Mouse (Mus musculus) megakaryocyte, embryonic 14.5 days (primary cell): ENCODE measurements around the gene Kank1. TPM values are rescaled to one million over a fixed set of nuclear protein-coding genes. Genes with fewer than 3 reads are reported as not detected.
A peak's percentile ranks its signal among the peaks of the same experiment; 100 is the strongest.
"Not testable (repeated sequence)": the region's sequence is repeated elsewhere in the genome, so short reads cannot be mapped to it uniquely, and the experiment has no call there.

Source experiments
- H3K27me3 ChIP-seq: replicated peaks from 2 replicates; pipeline ENCODE3; 2012; ENCODE audit warnings: inconsistent platforms
- H3K36me3 ChIP-seq: replicated peaks from 2 replicates; pipeline ENCODE3; 2012; ENCODE audit warnings: low read length, inconsistent platforms, mixed read lengths
- H3K4me1 ChIP-seq: 2 replicates; pipeline ENCODE4 v1.6.1; 2012; ENCODE audit warnings: inconsistent platforms
- H3K4me3 ChIP-seq: replicated peaks from 2 replicates; pipeline ENCODE3; 2012; ENCODE audit warnings: moderate library complexity, mild to moderate bottlenecking, inconsistent platforms
- H3K9me3 ChIP-seq: 2 replicates; pipeline ENCODE4 v1.6.1; 2012; ENCODE audit warnings: inconsistent platforms
- FLI1 ChIP-seq: IDR thresholded peaks from 2 replicates; pipeline ENCODE4 v1.6.1; 2012; ENCODE audit warnings: low read length, inconsistent platforms, mixed read lengths
- GATA1 ChIP-seq: IDR thresholded peaks from 3 replicates; pipeline ENCODE4 v1.6.1; 2012; ENCODE audit warnings: mixed read lengths, low read length, inconsistent platforms, borderline replicate concordance
- polyA plus RNA-seq: library from polyadenylated mRNA; stranded (reverse); fragments of >175 nt; gene quantifications from 2 replicates; pipeline ENCODE4 v1.2.3, GENCODE M21; 2012; ENCODE audit warnings: low replicate concordance; ENCODE audit not compliant: insufficient read depth

Kank1 gene
- polyA plus RNA-seq, 1 experiment, result 0.12 TPM

DNA sequence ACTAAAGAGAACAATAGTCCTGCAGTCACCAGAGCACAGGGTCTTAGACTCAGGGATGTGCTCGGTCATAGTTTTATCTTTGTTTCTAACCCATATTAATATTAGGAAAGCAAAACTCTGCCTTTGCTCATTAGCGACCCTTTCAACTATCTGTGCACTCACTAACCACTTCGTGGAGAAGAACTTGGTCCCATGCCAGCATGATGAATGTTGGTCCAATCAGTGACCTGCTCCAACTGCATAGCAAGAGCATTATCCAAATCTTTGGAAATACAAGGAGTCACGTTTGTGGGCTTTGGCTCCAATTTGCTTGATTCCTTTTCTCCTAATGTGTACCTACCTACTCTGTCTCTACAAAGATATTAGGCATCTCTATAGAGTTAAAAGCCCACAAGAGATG, 204.0 kb downstream of the Kank1 start:
- Histone ChIP-seq H3K9me3 (0 out of 2 replicates have a peak, but pooled peaks cover 5% of the 10 kb centered on the region), H3K4me1 (peaks cover 4% of the 10 kb centered on the region), H3K36me3 (no peaks in the 10 kb centered on the region), H3K27me3 (peaks cover under 1% of the 10 kb centered on the region), H3K4me3 (no peak overlapping the region)
- TF ChIP-seq FLI1 (no peak), GATA1 (no peak)

DNA sequence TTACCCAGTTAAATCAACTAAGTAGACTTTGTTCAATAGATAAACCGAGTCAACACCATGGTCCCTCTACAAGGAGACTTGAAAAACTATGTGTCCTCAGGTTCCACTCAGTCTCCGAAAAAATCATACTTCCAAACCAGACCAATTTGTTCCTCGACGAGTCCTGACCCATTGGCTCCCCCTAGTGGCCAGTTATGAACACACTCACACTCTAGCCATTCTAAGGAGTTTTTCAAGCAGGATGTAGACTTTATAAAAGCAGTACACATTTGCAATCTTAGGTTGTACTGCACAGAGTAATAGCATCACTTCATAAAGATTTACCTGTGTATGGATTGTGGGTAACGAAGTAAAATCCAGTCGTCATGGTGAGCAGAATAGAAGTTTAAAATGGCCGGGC, 208.3 kb downstream of the Kank1 start:
- Histone ChIP-seq H3K4me3 (no peak overlapping the region), H3K27me3 (peaks cover 2% of the 10 kb centered on the region), H3K9me3 (no peaks in the 10 kb centered on the region), H3K36me3 (no peaks in the 10 kb centered on the region), H3K4me1 (peaks cover 4% of the 10 kb centered on the region)
- TF ChIP-seq FLI1, result no peak
- TF ChIP-seq GATA1, result no peak

- Histone ChIP-seq H3K9me3 (no peaks in the 10 kb centered on the region), H3K27me3 (peaks cover 2% of the 10 kb centered on the region), H3K36me3 (no peaks in the 10 kb centered on the region), H3K4me3 (peak overlapping the region; percentile 15), H3K4me1 (peaks cover 4% of the 10 kb centered on the region)
- TF ChIP-seq GATA1 (no peak), FLI1 (no peak)
These were observed 209.1 kb downstream of the Kank1 start for GRCm38 (mm10) chr19:25445842-25446241.

DNA sequence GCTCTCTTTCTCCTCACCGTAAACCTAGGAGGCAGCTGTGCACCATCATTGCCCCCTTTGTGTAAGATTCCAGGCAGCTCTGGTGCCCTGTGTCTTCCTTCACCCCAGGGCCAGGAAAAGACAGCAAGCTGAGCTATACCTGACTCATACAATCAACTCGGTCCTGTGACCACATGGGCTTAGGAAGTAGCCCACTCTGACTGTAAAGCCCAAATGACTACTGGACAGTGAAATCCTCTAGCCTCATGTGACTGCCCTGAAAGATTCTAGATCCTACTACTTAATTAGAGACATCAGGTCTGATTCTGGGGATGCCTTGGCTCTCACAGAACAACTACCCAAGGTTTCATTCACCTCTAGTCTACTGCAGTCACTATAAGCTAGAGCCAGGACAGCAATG, 209.9 kb downstream of the Kank1 start:
- Histone ChIP-seq H3K4me3 (no peak overlapping the region), H3K9me3 (no peaks in the 10 kb centered on the region), H3K36me3 (no peaks in the 10 kb centered on the region), H3K4me1 (peaks cover 4% of the 10 kb centered on the region), H3K27me3 (peaks cover 2% of the 10 kb centered on the region)
- TF ChIP-seq FLI1 (no peak), GATA1 (no peak)

GRCm38 (mm10) chr19:25447373-25447772, 210.6 kb downstream of the Kank1 start:
- Histone ChIP-seq H3K9me3 (no peaks in the 10 kb centered on the region), H3K4me1 (peaks cover 4% of the 10 kb centered on the region), H3K36me3 (no peaks in the 10 kb centered on the region), H3K27me3 (peaks cover 2% of the 10 kb centered on the region), H3K4me3 (no peak overlapping the region)
- TF ChIP-seq FLI1, result no peak
- no peak for TF ChIP-seq GATA1

GRCm38 (mm10) chr19:25450869-25451629, 214.3 kb downstream of the Kank1 start:
- TF ChIP-seq GATA1, result no peak
- TF ChIP-seq FLI1, result no peak

GRCm38 (mm10) chr19:25453146-25453545, 216.4 kb downstream of the Kank1 start:
- no peak overlapping the region for H3K4me3 ChIP-seq

More at GRCm38 (mm10) chr19:25450869-25451629, 214.3 kb downstream of the Kank1 start:
- no peak overlapping the region for H3K4me3 ChIP-seq
- peaks cover 15% of the 10 kb centered on the region for H3K9me3 ChIP-seq
- H3K4me1 ChIP-seq, result no peaks in the 10 kb centered on the region; the same call in 1 of the 2 replicates
- no peaks in the 10 kb centered on the region for H3K36me3 ChIP-seq
- no peaks in the 10 kb centered on the region for H3K27me3 ChIP-seq

GRCm38 (mm10) chr19:25460760-25461159, 224.0 kb downstream of the Kank1 start:
- peaks cover 45% of the 10 kb centered on the region for H3K9me3 ChIP-seq
- TF ChIP-seq GATA1, result no peak
- TF ChIP-seq FLI1, result no peak

More at GRCm38 (mm10) chr19:25453146-25453545, 216.4 kb downstream of the Kank1 start:
- no peaks in the 10 kb centered on the region for H3K36me3 ChIP-seq
- TF ChIP-seq GATA1 (no peak), FLI1 (no peak)
- peaks cover 21% of the 10 kb centered on the region for H3K9me3 ChIP-seq
- H3K27me3 ChIP-seq, result no peaks in the 10 kb centered on the region
- no peaks in the 10 kb centered on the region for H3K4me1 ChIP-seq

DNA sequence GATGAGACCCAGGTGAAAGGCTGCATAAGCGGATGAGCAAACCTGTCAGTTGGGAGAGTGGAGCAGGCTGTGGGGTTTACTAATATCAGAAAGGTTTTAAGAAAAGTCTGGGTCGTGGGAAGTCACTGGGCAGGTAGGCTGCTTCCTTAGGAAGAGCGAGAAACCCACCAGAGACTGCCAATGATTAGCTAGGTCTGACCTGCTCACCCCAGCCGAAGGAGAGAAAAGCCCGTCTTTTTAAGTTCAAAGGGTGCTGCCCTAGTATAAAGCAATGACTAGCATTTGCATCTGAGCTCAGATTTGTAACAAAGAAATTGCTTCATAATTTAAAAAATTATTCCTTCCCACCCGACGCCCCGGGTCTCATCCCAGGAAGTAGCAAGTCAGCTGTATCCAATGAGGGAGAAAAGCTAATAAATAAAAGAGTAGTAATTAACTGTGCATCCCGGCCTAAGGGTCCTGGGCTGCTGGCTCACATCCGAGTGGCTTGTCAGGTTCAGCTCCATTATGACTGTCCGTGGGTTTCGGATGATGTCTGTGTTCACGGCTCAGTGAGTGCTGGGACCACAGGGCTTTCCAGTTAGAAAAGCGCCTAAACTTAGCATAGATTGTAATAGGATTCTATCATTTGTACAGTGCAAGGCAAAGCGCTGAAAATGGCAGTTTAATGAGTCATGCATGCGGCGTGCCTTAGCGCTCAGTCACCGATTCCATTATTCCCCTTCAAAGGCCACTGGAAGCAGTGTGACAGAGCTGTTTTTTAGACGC, 225.0 kb downstream of the Kank1 start:
- TF ChIP-seq FLI1, result no peak
- no peak for TF ChIP-seq GATA1
- no peaks in the 10 kb centered on the region for H3K36me3 ChIP-seq
- no peaks in the 10 kb centered on the region for H3K27me3 ChIP-seq
- H3K9me3 ChIP-seq, result peaks cover 47% of the 10 kb centered on the region
- H3K4me3 ChIP-seq, result no peak overlapping the region
- H3K4me1 ChIP-seq, result no peaks in the 10 kb centered on the region

More at GRCm38 (mm10) chr19:25460760-25461159, 224.0 kb downstream of the Kank1 start:
- H3K27me3 ChIP-seq, result no peaks in the 10 kb centered on the region
- H3K4me3 ChIP-seq, result no peak overlapping the region
- H3K36me3 ChIP-seq, result no peaks in the 10 kb centered on the region
- H3K4me1 ChIP-seq, result no peaks in the 10 kb centered on the region

DNA sequence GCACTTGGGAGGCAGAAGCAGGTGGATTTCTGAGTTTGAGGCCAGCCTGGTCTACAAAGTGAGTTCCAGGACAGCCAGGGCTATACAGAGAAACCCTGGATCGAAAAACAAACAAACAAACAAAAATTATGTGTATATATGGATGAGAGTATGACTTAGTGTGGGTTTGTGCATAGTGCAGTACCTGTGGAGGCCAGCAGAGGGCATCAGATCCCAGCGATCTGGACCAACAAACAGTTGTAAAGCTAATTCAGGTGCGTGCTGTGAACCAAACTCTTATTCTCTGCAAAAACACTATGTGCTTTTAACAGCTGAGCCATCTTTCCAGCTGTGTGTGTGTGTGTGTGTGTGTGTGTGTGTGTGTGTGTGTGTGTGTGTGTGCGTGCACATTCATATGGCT, 239.0 kb downstream of the Kank1 start:
- H3K4me3 ChIP-seq, H3K27me3 ChIP-seq, H3K36me3 ChIP-seq, H3K4me1 ChIP-seq: not testable (repeated sequence)
- H3K9me3 ChIP-seq, result peaks cover 12% of the 10 kb centered on the region
